Mouse (Mus musculus): ENCODE results near the gene Anapc11. TPM values are rescaled to one million over a fixed set of nuclear protein-coding genes. Genes with fewer than 3 reads are reported as not detected.

Anapc11 gene
- polyA plus RNA-seq, 1 experiment from 2014 or later, result 176 TPM

DNA sequence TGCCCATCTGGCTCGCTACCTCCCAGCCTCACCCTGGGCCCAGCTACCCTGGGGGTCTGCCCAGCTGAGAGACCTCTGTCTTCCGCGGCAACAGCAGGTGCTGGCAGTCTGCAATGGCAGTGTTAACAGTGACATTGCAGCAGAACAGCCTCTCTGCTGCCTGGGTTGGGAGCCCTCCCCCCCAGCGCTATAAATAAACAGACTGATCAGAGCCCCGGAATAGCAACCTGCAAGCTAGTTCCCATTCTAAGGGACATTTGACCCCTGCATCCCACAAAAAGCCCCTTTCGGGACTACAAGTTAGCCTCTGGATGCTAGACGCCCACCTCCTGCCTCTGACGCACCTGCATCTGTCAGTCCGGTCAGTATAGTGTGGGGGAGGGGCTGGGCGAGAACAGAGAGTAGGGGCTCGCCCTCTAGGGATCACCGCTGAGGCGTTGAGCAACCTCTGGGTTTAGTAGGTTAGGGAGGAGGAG is 49.8 kb downstream of the Anapc11 start, which contains the start of gene Myadml2:
Gene Myadml2 (minus strand): TSS at position 158 of the 476 bp plus-strand sequence.
- H3K9me3 ChIP-seq (replicated peaks; ENCODE audit: control insufficient read depth, low read length), result no peaks in the 10 kb centered on the region
- peak within 1 kb of the TSS; percentile 4; the same call in 1 of the 2 replicates for H3K4me3 ChIP-seq (replicated peaks; ENCODE audit: low read length)
- no peak for ATAC-seq (ENCODE audit: insufficient read depth, low FRiP score)
- WGBS, result 6% methylated on average over 13 of the region's 13 CpGs
- H3K27ac ChIP-seq (ENCODE audit: low read length), result no peak within 1 kb of the TSS
- H3K4me1 ChIP-seq (ENCODE audit: control insufficient read depth, insufficient read depth, low read length), result peaks cover 3% of the 10 kb centered on the region
- peak within 1 kb of the TSS; percentile 37 for H3K4me2 ChIP-seq (ENCODE audit: low read depth, low read length)
- H3K27me3 ChIP-seq (ENCODE audit: control insufficient read depth, insufficient read depth, low read length), result no peaks in the 10 kb centered on the region
- H3K9ac ChIP-seq (ENCODE audit: low read length), result peak within 1 kb of the TSS; percentile 56
- H3K36me3 ChIP-seq (ENCODE audit: control insufficient read depth, insufficient read depth, low read length), result no peaks in the 10 kb centered on the region

DNA sequence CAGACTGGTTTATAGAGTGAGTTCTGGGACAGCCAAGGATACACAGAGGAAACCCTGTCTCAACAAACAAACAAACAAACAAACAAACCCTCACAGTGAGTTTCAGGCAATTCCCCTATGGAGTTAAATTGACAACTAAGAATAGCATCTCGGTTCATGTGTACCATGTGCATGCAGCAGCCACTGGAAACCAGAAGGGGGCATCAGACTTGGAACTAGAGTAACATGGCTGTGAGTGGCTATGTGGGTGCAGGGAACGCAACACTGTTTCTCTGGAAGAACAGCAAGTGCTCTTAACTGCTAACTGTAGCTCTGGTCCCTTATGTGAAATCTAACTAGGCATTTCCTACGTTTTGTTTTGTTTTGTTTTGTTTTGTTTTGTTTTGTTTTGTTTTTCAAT is 53.7 kb downstream of the Anapc11 start:
- H3K27ac ChIP-seq (ENCODE audit: low read length), result no peak overlapping the region
- H3K9me3 ChIP-seq (replicated peaks; ENCODE audit: control insufficient read depth, low read length), result no peaks in the 10 kb centered on the region
- H3K4me1 ChIP-seq (ENCODE audit: control insufficient read depth, insufficient read depth, low read length), result no peaks in the 10 kb centered on the region
- H3K9ac ChIP-seq (ENCODE audit: low read length), result no peak overlapping the region
- no peak overlapping the region for H3K4me3 ChIP-seq (replicated peaks; ENCODE audit: low read length)
- no peak for ATAC-seq (ENCODE audit: insufficient read depth, low FRiP score)
- H3K4me2 ChIP-seq (ENCODE audit: low read depth, low read length), result no peak overlapping the region
- 72% methylated on average over 3 of the region's 3 CpGs for WGBS
- H3K36me3 ChIP-seq (ENCODE audit: control insufficient read depth, insufficient read depth, low read length), result no peaks in the 10 kb centered on the region
- no peaks in the 10 kb centered on the region; the same call in 1 of the 2 replicates for H3K27me3 ChIP-seq (ENCODE audit: control insufficient read depth, insufficient read depth, low read length)

DNA sequence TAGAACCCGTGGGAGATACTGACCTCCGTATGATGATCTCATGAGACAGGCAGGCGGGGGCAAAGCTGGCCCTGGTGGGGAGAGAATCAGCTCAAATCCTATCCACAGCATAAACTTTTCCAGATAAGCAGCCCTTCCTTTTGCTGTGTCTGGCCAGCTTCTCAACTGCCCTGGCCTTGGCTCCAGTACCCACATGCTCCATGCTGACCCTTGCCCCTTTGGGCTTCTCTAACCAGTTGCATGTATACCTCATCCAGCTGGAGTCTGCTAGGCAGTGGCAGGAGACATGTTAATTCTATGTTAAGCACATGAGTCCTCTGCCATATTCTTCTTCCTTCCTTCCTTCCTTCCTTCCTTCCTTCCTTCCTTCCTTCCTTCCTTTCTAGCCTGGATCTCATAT is 56.5 kb downstream of the Anapc11 start:
- H3K4me1 ChIP-seq (ENCODE audit: control insufficient read depth, insufficient read depth, low read length), result peaks cover 1% of the 10 kb centered on the region; the same call in 1 of the 2 replicates
- H3K4me3 ChIP-seq (replicated peaks; ENCODE audit: low read length), result no peak overlapping the region
- H3K9ac ChIP-seq (ENCODE audit: low read length), result no peak overlapping the region
- no peak for ATAC-seq (ENCODE audit: insufficient read depth, low FRiP score)
- H3K36me3 ChIP-seq (ENCODE audit: control insufficient read depth, insufficient read depth, low read length), result no peaks in the 10 kb centered on the region
- no peaks in the 10 kb centered on the region for H3K9me3 ChIP-seq (replicated peaks; ENCODE audit: control insufficient read depth, low read length)
- WGBS, result 80% methylated on average over 3 of the region's 3 CpGs
- H3K27me3 ChIP-seq (ENCODE audit: control insufficient read depth, insufficient read depth, low read length), result peaks cover 27% of the 10 kb centered on the region
- H3K4me2 ChIP-seq (ENCODE audit: low read depth, low read length), result no peak overlapping the region
- no peak overlapping the region for H3K27ac ChIP-seq (ENCODE audit: low read length)

DNA sequence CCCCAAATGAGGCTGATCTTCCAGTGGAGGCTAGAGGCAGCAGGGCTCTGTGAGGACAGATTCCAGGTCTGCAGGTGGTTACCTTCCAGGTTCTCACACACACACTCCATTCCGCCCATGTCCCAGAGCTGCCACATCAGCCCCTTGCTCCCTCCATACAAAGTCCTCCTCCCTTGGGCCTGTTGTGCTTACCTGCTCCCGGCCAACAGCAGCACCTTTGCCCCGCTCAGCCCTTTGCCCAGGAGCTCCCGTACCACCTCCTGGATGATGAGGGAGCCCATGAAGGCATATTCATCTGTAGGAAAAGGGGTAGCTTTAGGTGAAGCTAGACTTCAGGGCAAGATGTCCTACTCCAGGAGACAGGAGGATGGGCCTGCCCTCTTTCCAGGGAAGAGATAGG is 59.1 kb downstream of the Anapc11 start:
- ATAC-seq (ENCODE audit: insufficient read depth, low FRiP score), result no peak
- Histone ChIP-seq H3K27me3 (ENCODE audit: control insufficient read depth, insufficient read depth, low read length) (peaks cover 53% of the 10 kb centered on the region), H3K36me3 (ENCODE audit: control insufficient read depth, insufficient read depth, low read length) (no peaks in the 10 kb centered on the region), H3K4me2 (ENCODE audit: low read depth, low read length) (no peak overlapping the region), H3K4me3 (replicated peaks; ENCODE audit: low read length) (no peak overlapping the region), H3K9ac (ENCODE audit: low read length) (no peak overlapping the region), H3K27ac (ENCODE audit: low read length) (no peak overlapping the region), H3K4me1 (ENCODE audit: control insufficient read depth, insufficient read depth, low read length) (peaks cover 14% of the 10 kb centered on the region), H3K9me3 (replicated peaks; ENCODE audit: control insufficient read depth, low read length) (no peaks in the 10 kb centered on the region)
- 89% methylated on average over 4 of the region's 4 CpGs for WGBS

Small RNA genes within 50 kb of the gene (microRNA-seq; reads per million reads assigned to microRNA genes)
- 1.8 reads per million, percentile 5 among the genes with 10 or more reads in this experiment for gene Mir6936

Other genes with a start within 250 kb of the Anapc11 start
- gene Actg1, start 249.9 kb upstream of the Anapc11 start, polyA plus RNA-seq (2015; fragmentation: Nextera tagmentation; extraction: Ambion mirVana), result 2,700 and 3,060 TPM in 2 replicates
- gene Fscn2, start 236.9 kb upstream of the Anapc11 start, polyA plus RNA-seq (2015; fragmentation: Nextera tagmentation; extraction: Ambion mirVana), result 0.44 and 0.80 TPM in 2 replicates
- 34.5 and 36.1 TPM in 2 replicates for gene Faap100, start 219.7 kb upstream of the Anapc11 start, polyA plus RNA-seq (2015; fragmentation: Nextera tagmentation; extraction: Ambion mirVana)
- gene Nploc4, start 160.7 kb upstream of the Anapc11 start, polyA plus RNA-seq (2015; fragmentation: Nextera tagmentation; extraction: Ambion mirVana), result 22.8 and 23.5 TPM in 2 replicates
- gene Tspan10, start 155.8 kb upstream of the Anapc11 start, polyA plus RNA-seq (2015; fragmentation: Nextera tagmentation; extraction: Ambion mirVana), result not detected in 2 replicates
- 0.30 and 0.57 TPM in 2 replicates for gene Pde6g, start 144.9 kb upstream of the Anapc11 start, polyA plus RNA-seq (2015; fragmentation: Nextera tagmentation; extraction: Ambion mirVana)
- gene Oxld1, start 140.4 kb upstream of the Anapc11 start, polyA plus RNA-seq (2015; fragmentation: Nextera tagmentation; extraction: Ambion mirVana), result 14.0 TPM in 2 replicates
- 28.9 and 33.7 TPM in 2 replicates for gene Ccdc137, start 140.3 kb upstream of the Anapc11 start, polyA plus RNA-seq (2015; fragmentation: Nextera tagmentation; extraction: Ambion mirVana)
- 35.6 and 38.1 TPM in 2 replicates for gene Arl16, start 130.8 kb upstream of the Anapc11 start, polyA plus RNA-seq (2015; fragmentation: Nextera tagmentation; extraction: Ambion mirVana)
- 140 and 145 TPM in 2 replicates for gene Mrpl12, start 113.8 kb upstream of the Anapc11 start, polyA plus RNA-seq (2015; fragmentation: Nextera tagmentation; extraction: Ambion mirVana)
- 73.9 and 75.8 TPM in 2 replicates for gene Slc25a10, start 106.6 kb upstream of the Anapc11 start, polyA plus RNA-seq (2015; fragmentation: Nextera tagmentation; extraction: Ambion mirVana)
- gene Gcgr, start 67.7 kb upstream of the Anapc11 start, polyA plus RNA-seq (2015; fragmentation: Nextera tagmentation; extraction: Ambion mirVana), result 2.2 and 3.0 TPM in 2 replicates
- 152 and 171 TPM in 2 replicates for gene Mcrip1, start 48.7 kb upstream of the Anapc11 start, polyA plus RNA-seq (2015; fragmentation: Nextera tagmentation; extraction: Ambion mirVana)
- gene Ppp1r27, start 47.3 kb upstream of the Anapc11 start, polyA plus RNA-seq (2015; fragmentation: Nextera tagmentation; extraction: Ambion mirVana), result 2.9 TPM in 1 of 2 replicates, not detected in the other
- gene P4hb, start 25.2 kb upstream of the Anapc11 start, polyA plus RNA-seq (2015; fragmentation: Nextera tagmentation; extraction: Ambion mirVana), result 1,026 and 1,183 TPM in 2 replicates
- gene Arhgdia, start 16.8 kb upstream of the Anapc11 start, polyA plus RNA-seq (2015; fragmentation: Nextera tagmentation; extraction: Ambion mirVana), result 543 and 584 TPM in 2 replicates
- 37.0 and 55.5 TPM in 2 replicates for gene Alyref, start 56 bp upstream of the Anapc11 start, polyA plus RNA-seq (2015; fragmentation: Nextera tagmentation; extraction: Ambion mirVana)
- gene Npb, start 10.1 kb downstream of the Anapc11 start, polyA plus RNA-seq (2015; fragmentation: Nextera tagmentation; extraction: Ambion mirVana), result 14.9 and 19.1 TPM in 2 replicates
- 185 and 197 TPM in 2 replicates for gene Pcyt2, start 19.5 kb downstream of the Anapc11 start, polyA plus RNA-seq (2015; fragmentation: Nextera tagmentation; extraction: Ambion mirVana)
- 36.6 and 37.7 TPM in 2 replicates for gene Sirt7, start 26.8 kb downstream of the Anapc11 start, polyA plus RNA-seq (2015; fragmentation: Nextera tagmentation; extraction: Ambion mirVana)
- 19.5 and 22.1 TPM in 2 replicates for gene Mafg, start 35.2 kb downstream of the Anapc11 start, polyA plus RNA-seq (2015; fragmentation: Nextera tagmentation; extraction: Ambion mirVana)
- gene Pycr1, start 45.3 kb downstream of the Anapc11 start, polyA plus RNA-seq (2015; fragmentation: Nextera tagmentation; extraction: Ambion mirVana), result 37.8 and 38.0 TPM in 2 replicates
- gene Myadml2, start 49.7 kb downstream of the Anapc11 start, polyA plus RNA-seq (2015; fragmentation: Nextera tagmentation; extraction: Ambion mirVana), result 1.4 TPM in 1 of 2 replicates, not detected in the other
- gene Notum, start 62.8 kb downstream of the Anapc11 start, polyA plus RNA-seq (2015; fragmentation: Nextera tagmentation; extraction: Ambion mirVana), result 2.1 and 2.5 TPM in 2 replicates
- 102 and 104 TPM in 2 replicates for gene Aspscr1, start 74.6 kb downstream of the Anapc11 start, polyA plus RNA-seq (2015; fragmentation: Nextera tagmentation; extraction: Ambion mirVana)
- gene Cenpx, start 115.3 kb downstream of the Anapc11 start, polyA plus RNA-seq (2015; fragmentation: Nextera tagmentation; extraction: Ambion mirVana), result 138 and 153 TPM in 2 replicates
- gene Lrrc45, start 115.5 kb downstream of the Anapc11 start, polyA plus RNA-seq (2015; fragmentation: Nextera tagmentation; extraction: Ambion mirVana), result 59.1 and 62.9 TPM in 2 replicates
- gene Rac3, start 123.0 kb downstream of the Anapc11 start, polyA plus RNA-seq (2015; fragmentation: Nextera tagmentation; extraction: Ambion mirVana), result 34.6 and 35.3 TPM in 2 replicates
- gene Dcxr, start 128.9 kb downstream of the Anapc11 start, polyA plus RNA-seq (2015; fragmentation: Nextera tagmentation; extraction: Ambion mirVana), result 43.0 and 46.0 TPM in 2 replicates
- 112 and 150 TPM in 2 replicates for gene Cbr2, start 133.7 kb downstream of the Anapc11 start, polyA plus RNA-seq (2015; fragmentation: Nextera tagmentation; extraction: Ambion mirVana)
- gene Hmga1b, start 164.4 kb downstream of the Anapc11 start, polyA plus RNA-seq (2015; fragmentation: Nextera tagmentation; extraction: Ambion mirVana), result 3.9 and 8.1 TPM in 2 replicates
- gene Rfng, start 185.8 kb downstream of the Anapc11 start, polyA plus RNA-seq (2015; fragmentation: Nextera tagmentation; extraction: Ambion mirVana), result 41.1 and 43.8 TPM in 2 replicates
- 166 and 167 TPM in 2 replicates for gene Gps1, start 185.9 kb downstream of the Anapc11 start, polyA plus RNA-seq (2015; fragmentation: Nextera tagmentation; extraction: Ambion mirVana)
- 60.6 and 69.3 TPM in 2 replicates for gene Dus1l, start 198.0 kb downstream of the Anapc11 start, polyA plus RNA-seq (2015; fragmentation: Nextera tagmentation; extraction: Ambion mirVana)
- 51.9 and 55.3 TPM in 2 replicates for gene Fasn, start 226.1 kb downstream of the Anapc11 start, polyA plus RNA-seq (2015; fragmentation: Nextera tagmentation; extraction: Ambion mirVana)

All from stomach, embryonic 16.5 days (tissue).